Mouse (Mus musculus) E14TG2a.4 (cell line): ENCODE data around the gene Il11ra1.
"Not testable (repeated sequence)": the region's sequence is repeated elsewhere in the genome, so short reads cannot be mapped to it uniquely, and the experiment has no call there.

ENCODE experiments used
- H3K27me3 ChIP-seq: 2 replicates; pipeline ENCODE4 v1.6.1; 2014; ENCODE audit warnings: low read length, control low read depth; ENCODE audit not compliant: insufficient read depth
- H3K36me3 ChIP-seq: 2 replicates; pipeline ENCODE4 v1.6.1; 2014; ENCODE audit warnings: low read length, control low read depth; ENCODE audit not compliant: insufficient read depth
- H3K4me1 ChIP-seq: replicated peaks from 2 replicates; pipeline ENCODE4 v1.6.1; 2014; ENCODE audit warnings: low read depth, low read length, control low read depth
- H3K4me3 ChIP-seq: replicated peaks from 2 replicates; pipeline ENCODE4 v1.5.1; 2014; ENCODE audit warnings: mild to moderate bottlenecking, low read length
- H3K9me3 ChIP-seq: 2 replicates; pipeline ENCODE4 v1.6.1; 2014; ENCODE audit warnings: low read length, control low read depth
- CTCF ChIP-seq: conservative IDR thresholded peaks from 2 replicates; pipeline ENCODE4 v1.5.1; 2014; ENCODE audit warnings: low read length
- NANOG ChIP-seq: IDR thresholded peaks from 2 replicates; pipeline ENCODE4 v1.6.1; 2014; ENCODE audit warnings: borderline replicate concordance, low read length, mixed read lengths
- POU5F1 ChIP-seq: IDR thresholded peaks from 2 replicates; pipeline ENCODE4 v1.6.1; 2014; ENCODE audit warnings: low read length, borderline replicate concordance

The Il11ra1 gene

DNA sequence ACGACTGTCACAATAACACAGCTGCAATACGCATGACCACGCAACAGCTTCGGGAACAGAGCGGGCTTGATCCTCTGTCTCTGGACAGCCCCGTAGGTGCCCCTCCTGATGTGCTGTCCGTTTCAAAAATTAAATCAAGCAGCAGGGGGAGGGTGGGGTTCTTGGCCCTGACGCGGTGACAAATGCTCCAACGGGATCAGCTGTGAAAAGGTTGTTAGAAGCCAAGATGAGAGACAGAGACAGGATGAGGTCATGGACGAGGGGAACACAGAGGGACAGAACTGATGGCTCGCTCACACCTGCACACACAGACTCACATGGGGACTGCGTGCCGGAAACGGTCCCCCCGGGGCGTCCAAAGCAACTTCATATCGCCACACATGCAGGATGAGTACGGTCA lies 26.6 kb upstream of the Il11ra1 start:
- TF ChIP-seq POU5F1 (no peak), CTCF (no peak), NANOG (no peak)
- Histone ChIP-seq H3K4me1 (peaks cover 64% of the 10 kb centered on the region), H3K9me3 (no peaks in the 10 kb centered on the region), H3K4me3 (no peak overlapping the region), H3K36me3 (no peaks in the 10 kb centered on the region), H3K27me3 (peaks cover 56% of the 10 kb centered on the region)

DNA sequence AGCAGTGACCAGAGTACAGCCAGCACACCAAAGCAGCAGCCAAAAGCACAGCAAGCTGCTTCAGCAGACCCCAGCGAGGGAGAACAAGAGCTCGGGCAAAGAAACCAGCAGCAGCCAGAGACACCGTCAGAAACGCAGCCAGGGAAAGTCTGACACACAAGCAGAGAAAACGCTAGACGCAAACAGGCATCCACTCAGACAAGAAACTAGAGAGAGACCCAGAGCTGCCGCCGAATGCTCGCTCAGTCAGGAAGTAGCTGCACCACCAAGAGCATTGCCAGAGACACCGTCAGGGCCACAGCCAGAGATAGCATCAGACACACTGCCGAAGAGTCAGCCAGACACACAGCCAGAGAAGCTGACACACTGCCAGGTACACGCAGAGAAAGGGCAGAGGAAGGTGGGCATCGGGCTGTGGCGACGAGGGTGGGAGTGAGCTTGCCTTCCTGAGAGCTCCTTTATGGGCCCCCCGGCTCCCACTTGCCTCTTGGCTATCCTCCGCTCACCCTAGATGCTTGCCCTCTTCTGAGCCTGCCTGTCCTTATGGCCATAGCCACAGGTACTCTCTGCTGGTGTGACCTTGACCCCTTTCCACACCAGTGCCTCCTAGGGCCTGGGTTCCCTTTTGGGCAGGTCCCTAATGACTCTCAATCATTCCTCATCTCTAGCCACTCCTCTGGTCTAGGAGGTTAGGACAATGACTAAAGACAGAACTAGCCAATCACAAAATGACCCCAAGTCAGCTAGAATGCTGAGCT lies 23.4 kb upstream of the Il11ra1 start:
- H3K9me3 ChIP-seq, result no peaks in the 10 kb centered on the region

DNA sequence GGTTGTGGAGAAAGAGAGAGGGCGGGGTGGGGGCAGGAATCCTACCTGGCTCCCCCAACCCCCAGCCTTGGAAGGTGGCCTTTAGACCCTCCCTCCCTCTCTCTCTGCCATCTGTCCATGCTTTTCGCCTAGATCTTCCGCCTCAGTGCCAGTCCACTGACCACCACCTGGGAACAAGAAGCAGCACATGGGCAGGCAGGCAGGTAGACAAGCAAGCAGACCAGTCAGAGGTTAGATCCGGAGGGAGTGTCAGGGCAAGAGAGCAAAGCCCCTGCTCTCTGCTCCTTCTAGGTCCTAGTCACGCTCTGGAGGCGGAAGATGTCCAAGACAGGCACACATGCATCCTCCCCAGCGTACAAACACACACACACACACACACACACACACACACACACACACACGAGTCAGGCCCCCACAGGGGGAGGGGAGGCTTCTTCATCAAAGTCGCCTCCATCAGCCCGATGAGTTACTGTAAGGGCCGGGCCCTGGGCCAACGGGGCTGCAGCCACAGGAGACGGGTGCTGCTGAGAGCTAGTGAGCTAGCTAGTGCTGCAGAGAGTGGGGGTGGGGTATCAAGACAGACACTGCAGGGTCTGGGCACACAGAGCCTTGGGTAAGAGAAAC lies 22.7 kb upstream of the Il11ra1 start:
- H3K36me3 ChIP-seq, result no peaks in the 10 kb centered on the region
- peaks cover 55% of the 10 kb centered on the region for H3K4me1 ChIP-seq
- TF ChIP-seq POU5F1 (no peak), NANOG (no peak), CTCF (no peak)

More for the DNA sequence above, 23.4 kb upstream of the Il11ra1 start:
- TF ChIP-seq NANOG, result no peak
- TF ChIP-seq CTCF, result no peak
- TF ChIP-seq POU5F1, result no peak
- Histone ChIP-seq H3K4me1 (peaks cover 61% of the 10 kb centered on the region), H3K27me3 (peaks cover 74% of the 10 kb centered on the region), H3K4me3 (peak overlapping the region; percentile 24), H3K36me3 (no peaks in the 10 kb centered on the region)

DNA sequence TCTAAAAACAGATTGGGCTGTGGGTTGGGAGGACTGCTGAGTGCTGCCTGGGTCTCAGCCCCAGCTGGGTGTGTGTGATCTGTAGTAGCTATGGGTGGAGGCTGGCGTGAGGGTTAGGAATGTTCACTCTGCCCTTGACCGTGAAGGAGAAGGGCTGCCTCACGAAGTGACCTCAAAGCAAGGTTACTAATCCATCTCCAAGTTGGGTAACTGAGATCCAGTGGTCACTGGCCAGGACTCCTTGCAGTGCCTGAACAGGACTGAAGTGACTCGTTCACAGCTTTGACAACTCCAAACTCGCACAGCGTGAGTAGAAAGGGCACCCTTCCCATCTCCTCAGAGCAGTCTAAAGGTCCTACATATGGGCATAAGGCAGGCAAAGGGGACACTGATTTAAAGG lies 20.9 kb upstream of the Il11ra1 start:
- H3K36me3 ChIP-seq, result no peaks in the 10 kb centered on the region
- H3K4me3 ChIP-seq, result no peak overlapping the region
- no peak for TF ChIP-seq POU5F1
- TF ChIP-seq CTCF, result no peak
- no peak for TF ChIP-seq NANOG
- H3K9me3 ChIP-seq, result no peaks in the 10 kb centered on the region
- peaks cover 80% of the 10 kb centered on the region for H3K27me3 ChIP-seq
- peaks cover 52% of the 10 kb centered on the region for H3K4me1 ChIP-seq

More for the DNA sequence above, 22.7 kb upstream of the Il11ra1 start:
- Histone ChIP-seq H3K27me3 (peaks cover 74% of the 10 kb centered on the region), H3K4me3 (peak overlapping the region; percentile 24; the same call in 1 of the 2 replicates), H3K9me3 (no peaks in the 10 kb centered on the region)

DNA sequence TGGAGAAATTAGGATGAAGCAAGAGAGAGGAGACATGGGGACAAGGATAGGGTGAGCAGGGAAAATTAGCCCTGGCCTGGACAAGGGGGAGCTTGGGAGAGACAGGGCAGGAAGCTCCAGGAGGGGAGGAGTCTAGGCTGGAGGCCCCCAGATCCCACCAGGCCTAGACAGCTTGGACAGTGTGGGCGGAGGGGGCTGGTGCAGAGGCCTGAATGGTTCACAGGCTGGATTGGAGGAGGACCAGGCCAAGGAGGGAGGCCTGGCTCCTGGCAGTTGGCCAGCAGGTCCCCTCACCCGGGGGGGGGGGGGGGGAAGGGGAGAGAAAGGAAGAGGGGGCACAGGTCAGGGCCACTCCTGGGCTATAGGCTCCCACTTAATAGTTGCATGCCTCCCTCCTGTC lies 20.5 kb upstream of the Il11ra1 start:
- no peaks in the 10 kb centered on the region for H3K36me3 ChIP-seq
- no peak overlapping the region for H3K4me3 ChIP-seq
- peaks cover 82% of the 10 kb centered on the region for H3K27me3 ChIP-seq
- TF ChIP-seq NANOG, result no peak
- no peak for TF ChIP-seq POU5F1
- TF ChIP-seq CTCF, result no peak
- H3K4me1 ChIP-seq, result peaks cover 54% of the 10 kb centered on the region
- H3K9me3 ChIP-seq, result no peaks in the 10 kb centered on the region

DNA sequence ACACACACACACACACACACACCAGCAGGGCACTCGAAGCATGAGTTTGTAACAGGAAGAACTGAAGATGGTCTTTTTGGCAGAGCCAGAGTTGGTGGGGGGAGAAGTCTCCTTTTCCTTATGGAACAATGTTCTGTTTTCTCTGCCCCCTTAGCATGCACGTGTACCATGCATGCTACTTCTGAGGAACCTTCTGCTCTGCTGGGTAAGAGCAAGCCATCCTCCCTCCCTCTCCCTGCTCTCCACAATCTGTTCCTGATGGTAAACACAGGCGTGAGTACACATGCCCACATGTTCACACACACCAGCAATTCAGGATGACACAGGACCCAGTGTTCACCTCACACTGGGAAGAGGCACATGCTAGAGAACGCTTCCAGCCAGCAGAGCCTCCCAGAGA lies 18.6 kb upstream of the Il11ra1 start:
- Histone ChIP-seq H3K27me3 (peaks cover 74% of the 10 kb centered on the region), H3K4me1 (peaks cover 50% of the 10 kb centered on the region), H3K36me3 (no peaks in the 10 kb centered on the region), H3K4me3 (no peak overlapping the region), H3K9me3 (no peaks in the 10 kb centered on the region)
- TF ChIP-seq NANOG, result no peak
- no peak for TF ChIP-seq CTCF
- no peak for TF ChIP-seq POU5F1

DNA sequence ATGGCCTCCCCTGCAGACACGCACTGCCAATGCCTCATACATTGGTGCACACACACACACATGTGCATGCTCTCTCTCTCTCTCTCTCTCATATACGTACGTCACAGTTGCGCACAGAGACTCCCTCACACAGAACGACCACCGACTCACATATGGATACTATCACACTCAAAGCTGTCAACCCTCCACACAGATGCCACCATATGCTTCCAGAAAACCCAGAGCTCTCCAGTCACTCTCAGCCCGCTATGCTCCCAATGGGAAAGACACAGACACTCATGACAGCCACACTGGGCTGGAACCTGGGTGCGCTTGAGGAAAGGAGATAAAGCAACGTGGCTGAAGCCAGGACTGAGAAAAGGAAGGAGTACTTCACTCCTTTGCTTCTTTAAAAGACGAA lies 17.8 kb upstream of the Il11ra1 start:
- peaks cover 71% of the 10 kb centered on the region for H3K27me3 ChIP-seq
- no peak for TF ChIP-seq CTCF
- TF ChIP-seq POU5F1, result no peak
- no peak for TF ChIP-seq NANOG

DNA sequence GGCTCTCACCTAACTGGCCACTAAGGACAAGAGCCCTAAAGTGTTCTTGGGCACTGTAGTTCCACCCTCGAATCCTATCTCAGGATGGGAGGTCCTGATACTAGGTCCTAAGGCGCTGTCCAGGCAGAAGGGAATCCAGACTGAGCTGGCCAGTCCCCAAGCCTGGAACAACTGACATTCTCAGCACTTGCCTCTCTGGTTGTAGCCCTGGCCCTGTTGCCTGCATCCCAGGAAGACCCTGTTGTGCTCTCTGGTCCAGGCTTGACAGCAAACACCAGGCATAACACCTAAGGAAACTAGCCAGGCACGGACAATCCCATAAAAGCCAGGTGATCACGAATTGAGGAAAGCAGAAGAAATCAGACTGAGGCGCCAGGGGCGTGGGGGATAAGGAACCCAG lies 17.0 kb upstream of the Il11ra1 start:
- Histone ChIP-seq H3K36me3 (no peaks in the 10 kb centered on the region), H3K4me3 (peak overlapping the region; percentile 26; the same call in 1 of the 2 replicates), H3K9me3 (no peaks in the 10 kb centered on the region), H3K27me3 (peaks cover 62% of the 10 kb centered on the region), H3K4me1 (peaks cover 34% of the 10 kb centered on the region)
- no peak for TF ChIP-seq NANOG
- no peak for TF ChIP-seq POU5F1
- TF ChIP-seq CTCF, result no peak

More for the DNA sequence above, 17.8 kb upstream of the Il11ra1 start:
- H3K4me3 ChIP-seq, result no peak overlapping the region
- no peaks in the 10 kb centered on the region for H3K36me3 ChIP-seq
- peaks cover 43% of the 10 kb centered on the region for H3K4me1 ChIP-seq
- H3K9me3 ChIP-seq, result no peaks in the 10 kb centered on the region

DNA sequence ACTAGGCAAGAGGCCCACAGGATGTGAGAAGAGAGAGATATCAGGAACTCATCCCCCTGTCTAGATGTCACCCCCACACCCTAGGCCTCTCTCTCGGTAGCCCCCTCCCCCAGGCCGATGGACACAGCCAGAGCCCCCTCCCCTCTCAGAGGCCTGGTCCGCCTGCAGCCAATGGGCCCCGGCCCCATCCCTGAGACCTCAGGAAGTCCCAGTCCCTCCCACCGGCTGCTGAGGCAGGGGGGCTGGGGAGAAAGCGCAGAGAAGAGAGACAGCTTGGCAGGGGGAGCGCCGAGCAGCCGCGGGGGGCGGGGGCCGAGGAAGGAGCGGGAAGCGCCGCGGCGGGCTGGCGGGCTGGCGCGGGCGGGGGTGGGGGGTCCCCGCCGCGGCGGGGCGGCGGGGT lies 16.5 kb upstream of the Il11ra1 start:
- Histone ChIP-seq H3K27me3 (peaks cover 58% of the 10 kb centered on the region), H3K4me1 (peaks cover 33% of the 10 kb centered on the region), H3K4me3 (peak overlapping the region; percentile 48)
- not testable (repeated sequence) for H3K9me3 ChIP-seq, H3K36me3 ChIP-seq

DNA sequence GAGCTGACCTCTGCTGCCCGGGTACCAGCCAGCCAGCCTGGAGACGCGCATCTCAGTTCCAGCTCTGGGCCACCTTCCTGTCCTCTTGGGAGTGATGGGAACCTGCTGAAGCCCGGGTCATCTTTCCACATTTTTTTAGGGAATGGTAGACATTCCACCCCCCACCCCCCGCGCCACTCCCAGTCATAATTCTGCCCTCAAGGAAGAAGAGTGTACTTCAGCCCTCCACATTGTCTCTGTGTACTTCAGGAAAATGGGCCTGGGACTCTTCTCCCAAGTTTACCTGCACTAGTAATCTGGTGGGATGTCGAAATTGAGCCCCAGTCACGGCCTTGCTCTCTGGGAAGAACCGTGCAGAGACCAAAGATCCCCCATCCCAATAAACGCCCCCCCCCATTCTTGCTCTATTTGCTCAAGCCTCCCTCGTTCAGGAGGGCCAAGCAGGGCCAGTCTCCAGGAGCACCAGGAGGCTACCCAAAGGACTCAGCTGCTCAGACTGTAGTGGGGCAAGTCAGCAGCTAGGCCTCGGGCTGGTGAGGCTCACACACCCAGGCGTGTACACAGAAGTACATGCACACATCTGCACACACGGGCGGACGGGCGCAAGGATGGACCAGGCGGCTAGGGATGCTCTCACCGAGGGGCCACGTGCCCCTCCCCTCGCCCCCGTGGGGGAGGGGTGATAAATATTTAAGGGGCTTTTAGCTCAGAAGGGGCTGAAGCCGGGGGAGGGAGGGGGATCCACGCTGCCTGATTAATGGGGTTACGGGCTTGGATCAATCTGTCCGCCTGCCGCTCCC lies 15.5 kb upstream of the Il11ra1 start:
- Histone ChIP-seq H3K27me3 (peaks cover 51% of the 10 kb centered on the region), H3K4me3 (0 out of 2 replicates have a peak overlapping the region, but pooled peaks have one; percentile 13), H3K4me1 (peaks cover 25% of the 10 kb centered on the region)
- not testable (repeated sequence) for H3K36me3 ChIP-seq, H3K9me3 ChIP-seq

DNA sequence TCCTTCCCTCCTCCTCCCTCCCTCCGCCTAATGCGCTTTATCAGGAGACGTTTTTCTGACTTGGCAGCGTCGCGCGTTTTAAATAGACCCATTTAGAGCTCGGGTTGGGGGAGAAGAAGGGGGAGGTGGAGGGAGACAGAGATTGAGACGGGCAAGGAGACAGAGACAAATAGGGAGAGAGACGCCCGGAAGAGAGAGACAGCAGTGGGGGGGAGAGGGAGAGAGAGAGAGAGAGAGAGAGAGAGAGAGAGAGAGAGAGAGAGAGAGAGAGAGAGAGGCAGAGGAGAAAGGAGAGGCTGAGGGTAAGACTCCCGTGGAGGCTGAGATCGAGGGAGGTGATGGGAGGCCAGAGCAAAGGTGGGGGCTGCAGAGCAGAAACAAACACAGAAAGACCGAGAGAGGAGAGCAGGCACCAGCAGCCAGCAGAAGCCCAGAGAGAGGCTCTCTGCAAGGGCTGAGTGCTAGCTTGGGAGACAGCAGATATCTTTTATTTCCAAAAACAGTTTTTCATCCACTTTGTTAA lies 14.8 kb upstream of the Il11ra1 start:
- Histone ChIP-seq H3K27me3 (peaks cover 44% of the 10 kb centered on the region), H3K4me1 (peaks cover 20% of the 10 kb centered on the region)
- H3K36me3 ChIP-seq, H3K4me3 ChIP-seq, H3K9me3 ChIP-seq: not testable (repeated sequence)
